Mouse (Mus musculus) hindbrain, embryonic 13.5 days (tissue): Measurements from ENCODE around the gene Hist2h2bb. TPM values are rescaled to one million over a fixed set of nuclear protein-coding genes. Genes with fewer than 3 reads are reported as not detected.
"Not testable (repeated sequence)": the region's sequence is repeated elsewhere in the genome, so short reads cannot be mapped to it uniquely, and the experiment has no call there.

ENCODE experiments used
- ATAC-seq: fragments of 200-750 bp; cut with Nextera tagmentation; 2 replicates; pipeline ENCODE4 v1.8.0; 2017; ENCODE audit warnings: moderate TSS enrichment; ENCODE audit not compliant: low FRiP score
- H3K27ac ChIP-seq: fragments of 300-500 bp; sonication (generic); 2 replicates; pipeline ENCODE4 v1.5.1; 2015; ENCODE audit warnings: inconsistent platforms, mild to moderate bottlenecking, moderate library complexity
- H3K27me3 ChIP-seq: fragments of 300-500 bp; sonication (generic); 2 replicates; pipeline ENCODE4 v1.6.1; 2015; ENCODE audit warnings: mild to moderate bottlenecking, inconsistent platforms
- H3K36me3 ChIP-seq: fragments of 300-500 bp; sonication (generic); 2 replicates; pipeline ENCODE4 v1.6.1; 2015; ENCODE audit warnings: mild to moderate bottlenecking, inconsistent platforms
- H3K4me1 ChIP-seq: fragments of 300-500 bp; sonication (generic); replicated peaks from 2 replicates; pipeline ENCODE4 v1.6.1; 2015; ENCODE audit warnings: inconsistent platforms
- H3K4me2 ChIP-seq: fragments of 300-500 bp; sonication (generic); 2 replicates; pipeline ENCODE4 v1.6.1; 2015; ENCODE audit warnings: inconsistent platforms, mild to moderate bottlenecking, moderate library complexity
- H3K4me3 ChIP-seq: fragments of 300-500 bp; sonication (generic); 2 replicates; pipeline ENCODE4 v1.5.1; 2015; ENCODE audit warnings: mild to moderate bottlenecking, inconsistent platforms
- H3K9ac ChIP-seq: fragments of 300-500 bp; sonication (generic); 2 replicates; pipeline ENCODE4 v1.6.1; 2015; ENCODE audit warnings: mild to moderate bottlenecking, inconsistent platforms
- H3K9me3 ChIP-seq: fragments of 300-500 bp; sonication (generic); 2 replicates; pipeline ENCODE4 v1.6.1; 2016; ENCODE audit warnings: inconsistent platforms
- WGBS: fragments of 180-500 bp; shearing (Covaris S2); methylation state at CpG from one replicate; pipeline ENCODE4 v1.1.7; 2015; 5-methylcytosine and 5-hydroxymethylcytosine counted together
- polyA plus RNA-seq: library from polyadenylated mRNA; unstranded; fragments of >200 nt; fragmentation: Nextera tagmentation; extraction: Ambion mirVana; gene quantifications from 2 replicates; pipeline ENCODE4 v1.2.1, GENCODE M21; 2015

Gene Hist2h2bb
- polyA plus RNA-seq, 1 experiment from 2014 or later = 2.7 TPM

DNA sequence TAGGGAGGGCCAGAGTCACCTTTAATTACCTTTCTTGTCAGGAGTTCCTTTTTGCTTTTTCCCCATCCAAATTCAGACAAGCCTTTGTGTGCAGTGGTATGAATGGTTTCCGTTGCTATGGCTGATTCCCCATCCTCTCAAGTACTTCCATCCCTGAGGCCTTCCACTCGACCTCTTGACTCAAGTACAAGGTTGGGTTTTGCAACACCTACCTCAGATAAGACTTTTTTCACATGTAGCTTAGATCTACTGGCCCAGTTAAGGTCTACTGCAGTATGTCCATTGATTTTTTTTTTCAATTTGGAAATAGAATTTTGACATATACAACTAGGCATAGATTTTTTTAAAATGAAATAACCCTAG, 37.8 kb upstream of the Hist2h2bb start:
- no peak for ATAC-seq

DNA sequence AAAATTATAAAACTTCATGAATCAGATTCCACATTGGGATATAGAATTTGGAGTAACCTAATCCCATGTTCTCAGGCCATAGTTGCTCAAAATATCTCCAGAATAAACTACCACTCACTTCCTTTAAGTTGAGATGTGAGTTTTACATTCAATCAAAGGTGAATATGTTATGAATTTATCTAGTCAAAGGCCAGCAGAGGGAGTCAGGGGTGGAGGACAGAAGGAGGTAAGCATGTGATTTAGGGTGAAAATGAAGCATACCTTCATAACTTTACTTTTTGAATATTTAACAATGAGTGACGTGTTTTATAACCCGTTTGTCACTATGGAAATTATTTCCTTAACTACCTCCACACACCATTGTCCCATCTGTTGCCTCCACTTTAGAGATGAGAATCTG, 34.6 kb upstream of the Hist2h2bb start:
- Histone ChIP-seq H3K36me3 (no peaks in the 10 kb centered on the region), H3K4me1 (peaks cover 17% of the 10 kb centered on the region), H3K27me3 (no peaks in the 10 kb centered on the region), H3K9me3 (no peaks in the 10 kb centered on the region), H3K27ac (no peak overlapping the region), H3K4me3 (no peak overlapping the region), H3K9ac (no peak overlapping the region), H3K4me2 (no peak overlapping the region)
- 94% methylated on average over 2 of the region's 2 CpGs for WGBS
- ATAC-seq = no peak

More for the DNA sequence above, 37.8 kb upstream of the Hist2h2bb start:
- H3K27ac ChIP-seq = no peak overlapping the region
- H3K4me2 ChIP-seq = no peak overlapping the region
- WGBS = 57% methylated on average over 2 of the region's 2 CpGs
- H3K9me3 ChIP-seq = no peaks in the 10 kb centered on the region
- H3K4me3 ChIP-seq = no peak overlapping the region
- no peaks in the 10 kb centered on the region for H3K36me3 ChIP-seq
- no peak overlapping the region for H3K9ac ChIP-seq
- H3K4me1 ChIP-seq = peaks cover under 1% of the 10 kb centered on the region; the same call in 1 of the 2 replicates
- H3K27me3 ChIP-seq = no peaks in the 10 kb centered on the region

DNA sequence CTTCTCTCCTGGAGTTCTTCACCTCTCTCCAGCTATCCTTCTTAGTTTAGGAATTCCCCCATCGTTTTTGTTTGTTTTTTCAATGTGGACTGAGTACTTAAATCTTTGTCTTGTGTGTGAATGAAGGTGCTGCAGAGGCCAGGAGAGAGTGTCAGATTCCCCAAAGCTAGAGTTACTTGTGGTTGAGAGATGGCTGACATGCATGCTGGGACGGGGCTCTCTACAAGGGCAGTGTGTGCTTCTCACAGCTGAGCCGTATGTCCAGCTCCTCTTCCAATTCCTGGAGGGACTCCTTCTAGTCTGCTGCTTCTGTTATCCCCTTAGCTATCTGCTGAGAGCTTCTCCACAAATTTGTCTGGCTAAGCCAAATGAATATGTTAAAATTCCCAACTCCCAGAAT, 33.7 kb upstream of the Hist2h2bb start:
- WGBS = 72% methylated on average over 3 of the region's 3 CpGs
- Histone ChIP-seq H3K9ac (no peak overlapping the region), H3K27me3 (no peaks in the 10 kb centered on the region), H3K4me3 (no peak overlapping the region), H3K27ac (no peak overlapping the region), H3K36me3 (no peaks in the 10 kb centered on the region), H3K4me2 (no peak overlapping the region), H3K4me1 (peaks cover 19% of the 10 kb centered on the region), H3K9me3 (no peaks in the 10 kb centered on the region)
- no peak for ATAC-seq

DNA sequence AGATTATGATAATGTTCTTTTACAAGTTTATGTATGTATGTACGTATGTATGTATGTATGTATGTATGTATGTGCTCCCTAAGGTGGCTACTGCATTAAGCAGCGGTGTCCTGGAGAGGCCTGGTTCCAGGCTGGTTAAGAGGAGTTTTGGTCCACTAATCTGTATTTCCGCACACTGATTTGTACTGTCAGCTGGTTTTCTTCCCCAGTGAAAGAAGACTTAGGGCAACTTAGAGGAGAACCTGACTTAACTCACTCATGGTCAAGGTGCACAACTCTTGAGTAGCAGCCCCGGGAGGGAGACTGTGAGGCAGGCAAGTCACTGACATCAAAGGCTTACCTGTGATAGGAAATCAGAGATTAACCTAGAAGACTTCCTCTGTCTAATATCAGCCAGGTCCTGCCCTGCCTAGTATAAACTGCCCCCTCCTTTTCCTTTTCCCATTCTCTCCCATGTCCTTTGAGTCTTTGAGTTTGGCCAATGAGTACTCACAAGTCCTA, 32.7 kb upstream of the Hist2h2bb start:
- Histone ChIP-seq H3K9ac (peak overlapping the region; percentile 53; the same call in 1 of the 2 replicates), H3K27me3 (no peaks in the 10 kb centered on the region), H3K36me3 (no peaks in the 10 kb centered on the region), H3K4me3 (0 out of 2 replicates have a peak overlapping the region, but pooled peaks have one; percentile 36), H3K4me1 (peaks cover 22% of the 10 kb centered on the region), H3K9me3 (no peaks in the 10 kb centered on the region), H3K4me2 (peak overlapping the region; percentile 45), H3K27ac (no peak overlapping the region)
- WGBS = 82% methylated on average over 4 of the region's 4 CpGs
- no peak for ATAC-seq

DNA sequence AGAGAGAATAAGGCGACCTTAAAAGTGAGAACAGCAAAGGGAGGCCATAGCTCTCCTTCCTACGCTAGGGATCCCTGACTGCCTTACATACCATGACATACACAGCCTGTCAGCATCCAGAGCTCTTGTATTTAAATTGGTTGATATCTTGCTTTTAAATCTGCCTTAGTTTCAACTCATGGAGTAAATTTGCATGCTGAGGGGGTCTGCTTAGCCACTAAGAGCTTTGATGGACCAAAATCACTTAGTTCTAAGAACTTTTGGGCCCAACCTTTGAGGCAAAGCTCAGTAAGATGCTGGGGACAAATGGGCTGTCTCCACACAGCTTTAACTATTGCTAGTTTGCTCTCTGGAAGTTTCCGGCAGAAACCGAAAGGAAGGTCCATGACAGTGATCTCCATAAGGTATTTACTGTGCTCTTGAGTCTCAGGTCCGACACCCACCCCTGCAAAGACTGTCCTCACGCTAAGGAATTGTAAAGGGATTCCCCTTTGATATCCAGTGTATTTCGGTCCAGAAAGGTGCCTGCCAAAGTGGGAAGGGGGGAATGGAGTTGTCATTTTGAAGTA, 32.1 kb upstream of the Hist2h2bb start:
- 26% methylated on average over 7 of the region's 7 CpGs for WGBS
- peaks cover 22% of the 10 kb centered on the region for H3K4me1 ChIP-seq
- peak overlapping the region; percentile 53 for H3K9ac ChIP-seq
- H3K36me3 ChIP-seq = no peaks in the 10 kb centered on the region
- H3K27me3 ChIP-seq = no peaks in the 10 kb centered on the region
- ATAC-seq = no peak
- no peak overlapping the region for H3K27ac ChIP-seq
- no peaks in the 10 kb centered on the region for H3K9me3 ChIP-seq
- peak overlapping the region; percentile 45 for H3K4me2 ChIP-seq
- H3K4me3 ChIP-seq = peak overlapping the region; percentile 36

DNA sequence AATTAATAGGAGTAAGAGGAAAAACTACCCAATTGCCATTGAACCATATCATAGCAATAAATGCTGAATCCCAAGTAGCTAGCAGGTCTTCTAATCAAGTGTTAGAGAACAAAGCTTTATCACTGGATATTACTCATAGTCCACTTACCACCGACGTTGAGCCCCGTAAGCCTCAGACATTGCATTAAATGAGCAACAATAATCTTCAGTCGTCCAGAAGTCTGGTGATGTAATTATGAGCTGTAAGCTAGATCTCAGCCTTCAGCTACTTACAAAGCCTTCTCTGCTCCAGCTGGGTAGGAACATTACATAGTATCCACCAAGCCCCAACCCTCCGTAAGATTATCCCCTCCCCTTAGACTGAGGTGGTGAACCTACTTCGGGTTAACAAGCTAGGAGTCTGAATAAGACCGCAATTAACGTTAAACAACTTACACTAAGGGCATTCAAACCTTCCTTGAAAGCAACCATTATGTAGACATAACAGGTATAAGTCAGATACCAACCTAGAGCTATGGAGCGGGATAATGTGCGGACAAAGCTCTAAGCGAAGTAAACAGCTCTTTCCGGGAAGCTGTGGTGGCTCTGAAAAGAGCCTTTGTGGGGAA, 31.5 kb upstream of the Hist2h2bb start:
- Histone ChIP-seq H3K36me3 (no peaks in the 10 kb centered on the region), H3K4me3 (peak overlapping the region; percentile 36), H3K9ac (peak overlapping the region; percentile 53), H3K4me1 (peaks cover 22% of the 10 kb centered on the region), H3K9me3 (no peaks in the 10 kb centered on the region), H3K4me2 (peak overlapping the region; percentile 45), H3K27ac (no peak overlapping the region), H3K27me3 (no peaks in the 10 kb centered on the region)
- ATAC-seq = no peak
- WGBS = under 1% methylated on average over 12 of the region's 12 CpGs

DNA sequence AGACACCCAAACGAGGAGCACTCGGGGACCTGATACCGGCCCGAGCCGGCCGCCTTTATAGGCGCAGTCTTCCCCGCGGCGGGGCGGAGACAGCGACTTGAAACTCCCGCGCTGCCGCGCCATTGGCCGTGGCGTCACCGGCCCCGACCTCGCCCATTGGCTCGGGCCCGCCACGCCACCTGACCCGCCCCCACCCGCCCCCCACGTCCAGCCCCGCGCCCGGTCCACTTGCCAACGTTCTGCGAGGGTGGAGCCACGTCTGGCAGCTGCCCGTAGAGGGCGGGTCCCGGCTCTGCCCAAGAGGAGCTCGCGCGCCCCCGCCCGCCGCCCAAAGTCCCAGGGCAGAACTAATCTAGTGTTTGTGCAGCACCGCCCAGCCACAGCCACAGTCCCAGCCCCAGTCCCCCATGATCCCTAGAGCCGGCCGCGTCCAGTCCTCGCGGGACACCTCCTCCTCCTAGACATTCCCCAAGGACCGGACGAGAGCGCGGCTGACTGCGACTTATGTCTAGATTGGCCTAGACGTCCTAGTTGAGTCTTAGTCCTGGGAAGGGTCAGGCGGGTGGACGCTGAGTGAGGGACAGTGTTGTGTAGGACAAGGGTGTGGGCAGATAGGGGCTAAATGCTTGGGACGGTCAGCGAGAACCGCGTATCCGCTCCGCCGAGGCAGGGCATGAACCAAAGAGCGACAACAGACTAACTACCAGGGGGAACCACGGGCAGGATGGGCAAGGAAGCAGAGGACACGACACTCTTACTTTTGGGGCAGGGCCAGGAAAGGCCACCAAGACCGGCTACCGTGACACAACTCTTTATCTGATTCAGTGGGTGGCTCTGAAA, 30.4 kb upstream of the Hist2h2bb start, which contains the start of gene Hist2h3c2:
TSS of gene Hist2h3c2 (minus strand) at position 174 of the 840 bp plus-strand sequence.
- peak within 1 kb of the TSS; percentile 49 for H3K4me2 ChIP-seq

DNA sequence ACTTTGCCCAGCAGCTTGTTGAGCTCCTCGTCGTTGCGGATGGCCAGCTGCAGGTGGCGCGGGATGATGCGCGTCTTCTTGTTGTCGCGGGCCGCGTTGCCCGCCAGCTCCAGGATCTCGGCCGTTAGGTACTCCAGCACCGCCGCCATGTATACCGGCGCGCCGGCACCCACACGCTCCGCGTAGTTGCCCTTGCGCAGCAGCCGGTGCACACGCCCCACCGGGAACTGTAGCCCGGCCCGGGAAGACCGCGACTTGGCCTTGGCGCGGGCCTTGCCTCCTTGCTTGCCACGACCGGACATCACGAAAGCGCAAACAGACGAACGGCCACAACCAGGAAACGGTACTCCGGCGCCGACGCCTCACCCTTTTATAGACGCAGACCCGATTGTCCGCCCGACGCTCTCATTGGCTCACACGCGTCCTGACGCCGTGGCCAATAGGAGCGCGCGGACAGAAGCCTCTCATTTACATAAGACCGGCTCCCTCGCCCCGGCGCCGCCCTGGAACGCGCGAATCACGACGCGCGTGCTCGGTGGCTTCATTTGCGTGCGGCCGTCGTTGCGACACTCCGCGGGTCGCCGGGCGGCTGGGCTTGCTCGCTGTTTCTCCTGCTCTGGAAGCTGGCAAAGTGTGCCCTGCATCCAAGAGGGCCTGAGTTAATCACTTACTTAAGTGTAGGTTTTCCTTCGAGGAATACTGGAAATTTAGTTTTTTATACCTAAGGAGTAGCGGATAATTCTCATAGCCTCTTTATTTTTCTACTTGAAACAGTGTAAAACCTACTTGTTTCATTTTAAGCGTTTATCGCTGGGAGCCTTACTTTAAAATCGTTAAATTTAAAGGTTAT, 29.4 kb upstream of the Hist2h2bb start, which contains the start of gene Hist2h2aa2:
TSS of gene Hist2h2aa2 (minus strand) at position 328 of the 850 bp plus-strand sequence.
- H3K36me3 ChIP-seq, H3K27me3 ChIP-seq, H3K9me3 ChIP-seq: not testable (repeated sequence)
- H3K4me3 ChIP-seq = peak within 1 kb of the TSS; percentile 37
- peak; percentile 86 for ATAC-seq
- H3K4me2 ChIP-seq = peak within 1 kb of the TSS; percentile 49
- WGBS = 3% methylated on average over 38 of the region's 85 CpGs
- peak within 1 kb of the TSS; percentile 65 for H3K9ac ChIP-seq
- H3K4me1 ChIP-seq = peaks cover 34% of the 10 kb centered on the region
- peak within 1 kb of the TSS; percentile 80 for H3K27ac ChIP-seq

More for the DNA sequence above, 30.4 kb upstream of the Hist2h2bb start, which contains the start of gene Hist2h3c2:
- peaks cover 28% of the 10 kb centered on the region for H3K4me1 ChIP-seq
- H3K36me3 ChIP-seq, H3K27me3 ChIP-seq, H3K9me3 ChIP-seq: not testable (repeated sequence)
- peak; percentile 88 for ATAC-seq
- 0% methylated on average over 19 of the region's 68 CpGs for WGBS
- peak within 1 kb of the TSS; percentile 53 for H3K9ac ChIP-seq
- peak within 1 kb of the TSS; percentile 37 for H3K4me3 ChIP-seq
- peak within 1 kb of the TSS; percentile 80 for H3K27ac ChIP-seq

DNA sequence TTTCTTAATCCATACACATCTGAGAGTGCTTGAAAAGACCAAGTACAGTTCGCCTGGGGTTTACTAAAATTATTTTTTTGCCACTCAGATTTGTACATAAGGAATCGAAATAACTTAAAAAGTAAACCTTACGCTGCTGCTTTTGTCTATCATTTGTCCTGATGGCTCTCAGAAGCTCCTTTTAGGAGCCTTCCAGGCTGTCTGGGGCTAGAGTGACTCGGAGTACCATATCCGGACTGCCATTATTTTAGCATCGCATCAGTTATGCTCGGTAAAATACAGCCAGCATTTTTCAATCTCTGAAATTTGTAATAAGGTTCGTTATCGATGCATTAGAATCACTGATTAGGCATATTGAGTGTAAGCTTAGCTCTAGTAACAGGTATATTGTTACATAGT, 28.8 kb upstream of the Hist2h2bb start:
- Histone ChIP-seq H3K4me3 (peak overlapping the region; percentile 20), H3K4me1 (peaks cover 34% of the 10 kb centered on the region), H3K36me3 (no peaks in the 10 kb centered on the region), H3K4me2 (peak overlapping the region; percentile 38), H3K27ac (peak overlapping the region; percentile 75), H3K9me3 (no peaks in the 10 kb centered on the region), H3K9ac (peak overlapping the region; percentile 65), H3K27me3 (no peaks in the 10 kb centered on the region)
- ATAC-seq = no peak
- WGBS = 76% methylated on average over 9 of the region's 9 CpGs

DNA sequence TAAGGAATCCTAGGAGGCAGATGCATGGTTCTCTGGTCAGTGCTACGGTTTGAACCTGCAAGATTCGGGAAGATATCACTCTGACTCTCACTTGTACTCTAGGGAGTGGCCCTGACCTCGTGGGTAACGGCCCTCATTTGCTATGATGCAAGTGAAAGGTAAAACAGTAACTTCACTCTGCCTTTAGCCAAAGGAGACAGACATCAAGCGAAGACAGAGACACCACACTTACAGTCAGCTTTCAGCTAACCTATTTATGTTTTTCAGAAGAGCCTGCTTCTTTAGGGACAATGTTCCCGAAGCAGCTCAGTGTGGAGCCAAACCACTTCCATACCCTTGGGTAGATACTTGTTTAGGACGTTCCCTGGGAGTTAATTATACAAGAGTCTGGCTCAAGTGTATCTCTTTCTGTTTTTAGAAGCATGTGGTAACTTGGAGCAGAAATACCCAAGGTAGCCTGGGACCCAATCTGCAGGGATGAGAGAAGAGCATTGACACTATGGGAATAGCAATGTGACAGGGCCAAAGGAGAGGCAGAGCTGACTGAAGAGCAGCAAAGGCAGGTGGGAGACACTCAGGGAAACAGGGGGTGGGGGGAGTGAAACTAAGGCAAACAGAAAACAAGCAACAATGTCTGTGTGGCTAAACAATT, 25.5 kb upstream of the Hist2h2bb start:
- H3K27ac ChIP-seq = peak overlapping the region; percentile 99

More for the DNA sequence above, 25.5 kb upstream of the Hist2h2bb start:
- no peak for ATAC-seq
- H3K9ac ChIP-seq = peak overlapping the region; percentile 80
- H3K4me1 ChIP-seq = peaks cover 32% of the 10 kb centered on the region
- no peaks in the 10 kb centered on the region for H3K36me3 ChIP-seq
- peak overlapping the region; percentile 66 for H3K4me2 ChIP-seq
- H3K4me3 ChIP-seq = 0 out of 2 replicates have a peak overlapping the region, but pooled peaks have one; percentile 50
- no peaks in the 10 kb centered on the region for H3K27me3 ChIP-seq
- 84% methylated on average over 7 of the region's 7 CpGs for WGBS
- no peaks in the 10 kb centered on the region for H3K9me3 ChIP-seq
